Mouse (Mus musculus): ENCODE results near the gene Stx1b. TPM values are rescaled to one million over a fixed set of nuclear protein-coding genes. Genes with fewer than 3 reads are reported as not detected.

Stx1b gene
- total and polyA plus RNA-seq, 3 experiments = 0.15 to 0.56 TPM; not detected in 1

GRCm38 (mm10) chr7:127770039-127770905 is 54.1 kb downstream of the Stx1b start:
- H3K27me3 ChIP-seq (ENCODE audit: control insufficient read depth in 1 of 2, insufficient read depth in 2 of 2, low read length in 2 of 2) = no peaks in the 10 kb centered on the region
- DNase-seq (ENCODE audit: low read depth, low spot score) = peak; percentile 78
- peaks cover 0 to 28% of the 10 kb centered on the region in 2 experiments; a peak in 2 of 4 replicates for H3K36me3 ChIP-seq (ENCODE audit: control insufficient read depth in 1 of 2, insufficient read depth in 2 of 2, low read length in 2 of 2)
- peak overlapping the region; percentile 93 for H3K27ac ChIP-seq (ENCODE audit: control insufficient read depth, low read depth, low read length)
- no peak for TF ChIP-seq GABPA (IDR thresholded peaks at IDR 0.05; ENCODE audit: low read depth, low read length)
- TF ChIP-seq RAD21 (IDR thresholded peaks at IDR 0.05; ENCODE audit: low read depth, low read length) = no peak
- no peak for TF ChIP-seq USF1 (IDR thresholded peaks at IDR 0.05; ENCODE audit: low read depth, low read length)
- TF ChIP-seq TAL1 (IDR thresholded peaks at IDR 0.05; ENCODE audit: low read length) = peak; percentile 66
- TF ChIP-seq BHLHE40 (IDR thresholded peaks at IDR 0.05; ENCODE audit: borderline replicate concordance, low read depth, low read length) = no peak
- TF ChIP-seq USF2 (IDR thresholded peaks at IDR 0.05; ENCODE audit: borderline replicate concordance in 1 of 2, insufficient read depth in 1 of 2, low read depth in 1 of 2, low read length in 2 of 2) = no peak
- TF ChIP-seq POLR2AphosphoS2 (IDR thresholded peaks at IDR 0.05; ENCODE audit: low read length) = peak; percentile 25; the same call in 1 of the 2 replicates
- TF ChIP-seq MXI1 (IDR thresholded peaks at IDR 0.05; ENCODE audit: low read depth, low read length) = peak; percentile 87
- peak; percentile 91 for TF ChIP-seq CHD1 (IDR thresholded peaks at IDR 0.05; ENCODE audit: low read depth, low read length)
- TF ChIP-seq GATA1 (IDR thresholded peaks at IDR 0.05; ENCODE audit: low read depth, low read length) = peak; percentile 86
- TF ChIP-seq TBP (IDR thresholded peaks at IDR 0.05; ENCODE audit: low read depth, low read length) = peak; percentile 60; the same call in 1 of the 2 replicates
- 0 out of 2 replicates have a peak, but pooled peaks have one; percentile 13 for TF ChIP-seq KAT2A (conservative IDR thresholded peaks at IDR 0.05; ENCODE audit: low read depth, low read length)
- peak; percentile 48; the same call in 1 of the 2 replicates for TF ChIP-seq ETS1 (IDR thresholded peaks at IDR 0.05; ENCODE audit: low read depth, low read length)
- TF ChIP-seq CTCF (IDR thresholded peaks at IDR 0.05 in 2 of 3, conservative IDR thresholded peaks at IDR 0.05 in 1 of 3; ENCODE audit: control insufficient read depth in 1 of 3, insufficient read depth in 1 of 3, low read depth in 2 of 3, low read length in 3 of 3, poor library complexity in 1 of 3, severe bottlenecking in 1 of 3) = no peak
- no peak; the same call in 1 of the 2 replicates for TF ChIP-seq POLR2AphosphoS5 (IDR thresholded peaks at IDR 0.05; ENCODE audit: borderline replicate concordance, low read depth, low read length)
- TF ChIP-seq MAX (IDR thresholded peaks at IDR 0.05; ENCODE audit: low read length) = peak; percentile 79
- TF ChIP-seq NELFE (IDR thresholded peaks at IDR 0.05; ENCODE audit: low read depth, low read length) = no peak
- no peak for TF ChIP-seq MAFK (IDR thresholded peaks at IDR 0.05; ENCODE audit: borderline replicate concordance, low read depth, low read length)
- peak; percentile 29; the same call in 1 of the 2 replicates for TF ChIP-seq HCFC1 (IDR thresholded peaks at IDR 0.05; ENCODE audit: low read depth, low read length)
- peak; percentile 2; the same call in 1 of the 2 replicates for TF ChIP-seq CHD2 (IDR thresholded peaks at IDR 0.05; ENCODE audit: low read length)
- no peak for TF ChIP-seq UBTF (IDR thresholded peaks at IDR 0.05; ENCODE audit: borderline replicate concordance, insufficient read depth, low read depth, low read length)
- TF ChIP-seq MAZ (IDR thresholded peaks at IDR 0.05; ENCODE audit: low read depth, low read length) = no peak
- peak; percentile 68 for TF ChIP-seq MYB (IDR thresholded peaks at IDR 0.05; ENCODE audit: low read depth, low read length)
- peak; percentile 83 for TF ChIP-seq TCF12 (IDR thresholded peaks at IDR 0.05; ENCODE audit: low read depth, low read length)
- peak; percentile 52 to 56; a peak in 3 of 4 replicates for TF ChIP-seq POLR2A (IDR thresholded peaks at IDR 0.05; ENCODE audit: control insufficient read depth in 1 of 2, insufficient read depth in 1 of 2, low read depth in 1 of 2, low read length in 2 of 2, poor library complexity in 1 of 2)
- TF ChIP-seq RCOR1 (IDR thresholded peaks at IDR 0.05; ENCODE audit: low read depth, low read length) = peak; percentile 25; the same call in 1 of the 2 replicates
- peak; percentile 20 for TF ChIP-seq SIN3A (IDR thresholded peaks at IDR 0.05; ENCODE audit: low read length)
- no peak for TF ChIP-seq ZNF384 (IDR thresholded peaks at IDR 0.05; ENCODE audit: low read depth, low read length)
- no peak for TF ChIP-seq JUND (IDR thresholded peaks at IDR 0.05; ENCODE audit: low read depth, low read length)
- TF ChIP-seq MYC (IDR thresholded peaks at IDR 0.05; ENCODE audit: low read depth, low read length) = peak; percentile 83
- TF ChIP-seq ZKSCAN1 (IDR thresholded peaks at IDR 0.05; ENCODE audit: low read depth, low read length) = no peak
- no peak for TF ChIP-seq ZC3H11A (IDR thresholded peaks at IDR 0.05; ENCODE audit: low read depth, low read length)
- peak; percentile 65 to 92 for TF ChIP-seq EP300 (IDR thresholded peaks at IDR 0.05; ENCODE audit: low read depth in 1 of 2, low read length in 2 of 2)
- TF ChIP-seq ELF1 (IDR thresholded peaks at IDR 0.05; ENCODE audit: low read depth, low read length) = peak; percentile 47; the same call in 1 of the 2 replicates
- peaks cover 5 to 34% of the 10 kb centered on the region in 2 experiments; a peak in 3 of 4 replicates for H3K4me1 ChIP-seq (ENCODE audit: control insufficient read depth in 1 of 2, insufficient read depth in 2 of 2, low read length in 2 of 2)
- peaks cover 24% of the 10 kb centered on the region for H3K79me2 ChIP-seq (ENCODE audit: control insufficient read depth, insufficient read depth, low read length, poor library complexity)
- peak overlapping the region; percentile 82 to 93 for H3K4me3 ChIP-seq (ENCODE audit: control insufficient read depth in 1 of 2, insufficient read depth in 1 of 2, low read depth in 2 of 2, low read length in 2 of 2)
- H3K9ac ChIP-seq (ENCODE audit: control insufficient read depth, low read depth, low read length, poor library complexity, severe bottlenecking) = peak overlapping the region; percentile 98
- no peaks in the 10 kb centered on the region for H3K9me3 ChIP-seq (replicated peaks; ENCODE audit: insufficient read depth, low read length)

Data from MEL (cell line).